ENCODE assay signal across 8 mouse cellular contexts in the genomic region with DNA sequence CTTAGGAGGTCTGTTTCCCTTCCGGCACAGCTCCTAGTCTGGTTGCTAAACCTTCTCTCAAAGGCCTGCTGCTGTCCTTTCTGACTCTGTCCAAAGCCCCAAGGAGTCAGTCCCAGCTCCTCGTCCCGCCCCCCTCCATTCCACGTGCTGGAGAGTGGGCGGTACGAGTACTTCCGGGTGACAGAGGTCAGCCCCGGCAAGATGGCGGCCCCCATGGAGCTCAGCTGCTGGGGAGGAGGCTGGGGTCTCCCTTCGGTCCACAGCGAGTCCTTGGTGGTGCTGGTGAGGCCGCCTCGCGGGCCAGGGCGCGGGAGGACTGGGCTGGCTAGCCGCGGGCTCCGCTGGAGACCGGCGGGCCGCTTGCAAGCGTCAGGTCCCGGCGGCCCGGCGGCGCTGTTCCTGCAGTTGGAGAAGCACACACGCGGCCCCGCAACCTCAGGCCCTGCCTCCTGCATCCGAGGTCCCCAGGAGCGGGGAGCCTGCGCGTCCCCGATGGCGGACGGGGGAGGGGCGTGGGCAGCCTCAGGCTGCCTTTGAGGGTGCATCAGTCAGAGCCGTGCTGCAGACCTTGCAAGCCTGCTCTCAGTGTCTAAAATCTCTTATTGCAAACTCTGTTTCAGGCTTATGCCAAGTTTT. TPM values are rescaled to one million over a fixed set of nuclear protein-coding genes. Genes with fewer than 3 reads are reported as not detected.
A peak's percentile ranks its signal among the peaks of the same experiment; 100 is the strongest.
DNase-seq lines count a peak whose midpoint lies in the region; ATAC-seq lines count a peak whose summit lies in the region.

A gene (plus strand): TSS at position 175 of the 636 bp plus-strand sequence.

- peak within 1 kb of the TSS; percentile 75 for H3K4me3 ChIP-seq in hindbrain, embryonic 15.5 days

- 1% methylated on average over 39 of the region's 40 CpGs for WGBS in hindbrain, embryonic 15.5 days

- peak; percentile 90 for DNase-seq in R1 (ENCODE audit: low read depth, low spot score)
- DNase-seq in cerebellum, postnatal 25 days = peak; percentile 89 to 93
- DNase-seq in frontal cortex, postnatal 36 days (ENCODE audit: low spot score in 2 of 2) = peak; percentile 85 to 86
- DNase-seq in left cerebral cortex, adult 11 months (ENCODE audit: low spot score) = peak; percentile 84
- DNase-seq in lung, postnatal 36 days = peak; percentile 84
- peak; percentile 86 for DNase-seq in retina, embryonic 14.5 days (ENCODE audit: low spot score)
- DNase-seq in thymus, postnatal 36 days = peak; percentile 71 to 79

- H3K36me3 ChIP-seq in hindbrain, embryonic 15.5 days = peaks cover 26% of the 10 kb centered on the region

- peak within 1 kb of the TSS; percentile 89 for H3K27ac ChIP-seq in hindbrain, embryonic 15.5 days (replicated peaks)

- peak within 1 kb of the TSS; percentile 81 for H3K9ac ChIP-seq in hindbrain, embryonic 15.5 days

- H3K4me1 ChIP-seq in hindbrain, embryonic 15.5 days (replicated peaks) = peaks cover 8% of the 10 kb centered on the region

- ATAC-seq in hindbrain, embryonic 15.5 days (ENCODE audit: low FRiP score, low read depth) = peak; percentile 99

- H3K9me3 ChIP-seq in hindbrain, embryonic 15.5 days = no peaks in the 10 kb centered on the region

- H3K27me3 ChIP-seq in hindbrain, embryonic 15.5 days = no peaks in the 10 kb centered on the region

- peak within 1 kb of the TSS; percentile 74 for H3K4me2 ChIP-seq in hindbrain, embryonic 15.5 days

RNA-seq across cellular contexts. Expression of the gene that starts here (rescaled TPM):
- polyA plus RNA-seq in hindbrain, embryonic 15.5 days (2015; fragmentation: Nextera tagmentation; extraction: Ambion mirVana) = 3.8 and 4.0 TPM in 2 replicates

Comparison
In these comparisons a context has a peak if more than half of its experiments do, and no peak if none do; other contexts are left out.
1. Peak in every context shown above with its lines: DNase-seq, ATAC-seq, H3K4me3 ChIP-seq and H3K27ac ChIP-seq.